Mouse (Mus musculus) Patski (cell line): ENCODE results near the gene 2300002M23Rik. TPM values are rescaled to one million over a fixed set of nuclear protein-coding genes. Genes with fewer than 3 reads are reported as not detected.

ENCODE experiments used
- ATAC-seq: fragments of 100-300 bp; one replicate; pipeline ENCODE4 v1.8.0; 2021
- CTCF ChIA-PET: fragments of 350-600 bp; sonication (Branson Sonifier 250); formaldehyde crosslinking; loops from one replicate; lab custom pipeline; 2022; ENCODE audit warnings: inconsistent platforms; lab: Charles Lee
- POLR2A ChIA-PET: fragments of 350-600 bp; sonication (Branson Sonifier 250); formaldehyde crosslinking; loops from one replicate; lab custom pipeline; 2022; ENCODE audit warnings: antibody characterized with exemption, inconsistent platforms; lab: Charles Lee
- DNase-seq: peaks from one replicate; pipeline ENCODE4 v3.0.0-alpha.2; 2011; ENCODE audit warnings: low read depth, low spot score
- H3K27me3 ChIP-seq: fragments of 371-371 bp; one replicate; pipeline ENCODE4 v1.5.1; 2021
- CTCF ChIP-seq: fragments of 100-300 bp; IDR thresholded peaks from one replicate; pipeline ENCODE4 v1.5.1; 2021
- in situ Hi-C: fragments of 300-500 bp; cut with MboI; formaldehyde crosslinking; loops from 3 replicates; pipeline ENCODE4 v1.11.1; 2018; ENCODE audit warnings: low pct_unique_long_range_greater_than_20kb, mixed read lengths
- polyA plus RNA-seq: library from polyadenylated mRNA; unstranded; gene quantifications from one replicate; pipeline ENCODE4 v1.2.3, GENCODE M21; 2021

The 2300002M23Rik gene
- polyA plus RNA-seq: not detected

DNA sequence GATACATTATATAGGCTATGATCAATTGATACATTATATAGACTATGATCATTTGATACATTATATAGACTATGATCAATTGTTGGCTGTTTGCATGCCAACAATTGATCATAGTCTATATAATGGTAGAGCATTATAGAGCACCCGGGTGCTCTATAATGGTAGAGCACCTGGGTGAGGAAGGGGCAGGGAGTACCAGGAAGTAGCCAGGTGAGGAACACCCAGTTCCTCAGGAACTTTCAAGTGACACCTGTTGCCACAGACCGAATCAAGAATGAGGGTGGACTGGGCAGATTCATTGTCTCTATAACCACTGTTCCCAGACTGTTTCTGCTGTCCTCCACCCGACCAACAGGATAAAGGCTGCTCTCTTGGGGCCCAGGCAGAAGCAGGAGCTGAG lies at the start of gene 2300002M23Rik:
2300002M23Rik (plus strand) TSS at position 301 of the 400 bp plus-strand sequence.
- CTCF ChIA-PET: interaction anchor here (1.2 kb wide), 2 partner anchors 10 to 12 kb away, joined by 3 to 4 read pairs; no protein-coding TSS in a partner anchor

DNA sequence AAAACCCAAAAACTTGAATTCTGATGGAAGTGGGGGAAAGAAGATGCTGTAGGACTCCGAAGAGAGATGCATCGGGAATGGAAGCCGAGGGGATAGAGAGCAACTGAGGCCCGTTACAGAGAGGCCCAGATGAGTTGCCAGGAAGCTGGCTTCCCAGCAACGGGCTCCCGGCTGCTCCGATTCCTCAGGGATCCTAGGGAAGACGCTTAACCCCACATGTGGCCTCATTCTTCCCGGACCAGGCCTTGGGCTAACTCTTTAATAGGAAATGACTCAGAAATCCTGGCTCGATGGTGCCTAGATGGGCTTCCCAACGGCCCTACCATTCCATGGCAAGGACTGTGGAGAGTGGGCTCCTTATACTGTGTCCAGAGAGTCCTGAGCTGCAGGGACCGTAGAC lies 49.7 kb upstream of the 2300002M23Rik start:
- in situ Hi-C loops: no loop called here
- TF ChIP-seq CTCF: no peak
- no peak for DNase-seq
- POLR2A ChIA-PET: interaction anchor here (0.5 kb wide), 1 partner anchor 1387 kb away, joined by 3 read pairs; no protein-coding TSS in a partner anchor
- no peak for ATAC-seq
- CTCF ChIA-PET: interaction anchor here (1.4 to 1.5 kb wide), 2 partner anchors 13 to 17 kb away, joined by 3 to 5 read pairs; no protein-coding TSS in a partner anchor
- H3K27me3 ChIP-seq: no peaks in the 10 kb centered on the region

More for the DNA sequence above, at the start of gene 2300002M23Rik:
- no peak for TF ChIP-seq CTCF
- ATAC-seq (no peak), DNase-seq (no peak)
- no peaks in the 10 kb centered on the region for H3K27me3 ChIP-seq
- in situ Hi-C loops: no loop called here
- POLR2A ChIA-PET: interaction anchor here (1.1 kb wide), 1 partner anchor 10 kb away, joined by 4 read pairs; no protein-coding TSS in a partner anchor

DNA sequence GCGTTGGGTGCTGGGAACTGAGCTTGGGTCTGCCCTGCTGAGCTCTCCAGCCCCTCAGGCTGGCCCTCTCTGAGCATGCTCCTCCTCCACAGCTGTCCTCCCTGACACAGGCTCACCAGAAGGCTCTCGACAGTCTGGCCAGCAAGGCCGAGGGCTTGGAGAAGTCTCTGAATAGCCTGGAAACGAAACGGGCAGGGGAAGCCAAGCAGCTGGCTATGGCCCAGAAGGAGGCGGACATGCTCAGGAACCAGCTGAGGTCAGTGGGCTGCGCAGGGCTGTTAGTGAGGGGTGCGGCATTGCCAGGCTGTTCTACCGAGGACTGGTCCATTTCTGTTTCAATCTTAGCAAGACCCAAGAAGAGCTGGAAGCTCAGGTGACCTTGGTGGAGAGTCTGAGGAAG lies 42.9 kb upstream of the 2300002M23Rik start:
- no peak for TF ChIP-seq CTCF
- in situ Hi-C loops: no loop called here
- DNase-seq: no peak
- ATAC-seq: no peak
- H3K27me3 ChIP-seq: no peaks in the 10 kb centered on the region
- ChIA-PET POLR2A (no interaction called here), CTCF (interaction anchor here (2.2 kb wide), 1 partner anchor 11 kb away, joined by 5 read pairs; no protein-coding TSS in a partner anchor)

DNA sequence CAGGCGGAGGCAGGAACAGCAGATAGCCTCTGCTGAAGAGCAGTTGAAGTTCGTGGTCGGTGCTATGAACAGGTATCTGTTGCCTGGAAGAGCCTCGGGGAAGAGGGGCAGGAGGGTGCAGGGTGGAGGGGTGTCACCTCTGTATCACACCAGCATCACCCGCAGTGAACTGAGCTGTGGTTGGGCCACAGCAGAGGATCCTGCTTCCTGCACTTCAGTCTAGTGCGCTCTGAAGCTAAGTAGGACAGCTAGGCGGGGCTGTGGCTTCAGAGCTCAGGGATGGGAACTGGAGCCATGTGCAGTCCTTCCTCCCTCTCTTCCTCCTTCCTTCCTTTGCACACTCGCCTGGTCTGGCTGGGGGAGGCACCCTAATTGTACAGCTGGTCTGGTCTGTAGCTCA lies 40.6 kb upstream of the 2300002M23Rik start:
- no peak for ATAC-seq
- ChIA-PET POLR2A (no interaction called here), CTCF (no interaction called here)
- no peak for TF ChIP-seq CTCF
- no peaks in the 10 kb centered on the region for H3K27me3 ChIP-seq
- DNase-seq: no peak
- in situ Hi-C loops: no loop called here

DNA sequence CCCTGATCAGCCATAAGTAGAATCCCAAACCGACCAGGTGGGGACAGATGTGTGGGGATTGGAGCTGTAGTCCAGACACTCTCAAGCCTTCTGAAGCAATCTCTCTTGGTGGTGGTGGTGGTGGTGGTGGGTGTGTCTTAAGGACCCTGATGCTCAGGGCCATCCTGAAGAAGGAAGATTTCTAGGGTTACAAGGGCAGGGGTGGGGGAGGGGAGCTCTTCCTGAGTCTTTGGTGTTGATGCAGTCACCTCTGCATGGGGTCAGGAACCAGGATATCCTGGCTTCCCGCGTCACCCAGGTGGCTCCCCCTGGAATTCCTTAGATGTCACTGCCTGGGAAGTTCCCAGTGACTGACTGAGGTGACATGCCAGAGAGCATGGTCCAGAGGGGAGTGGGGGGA lies 34.9 kb upstream of the 2300002M23Rik start:
- CTCF ChIA-PET: interaction anchor here (4.3 kb wide), 1 partner anchor 12 kb away, joined by 34 read pairs; no protein-coding TSS in a partner anchor
- POLR2A ChIA-PET: no interaction called here
- no peak for DNase-seq
- TF ChIP-seq CTCF: no peak
- in situ Hi-C loops: no loop called here
- no peak for ATAC-seq
- H3K27me3 ChIP-seq: no peaks in the 10 kb centered on the region

DNA sequence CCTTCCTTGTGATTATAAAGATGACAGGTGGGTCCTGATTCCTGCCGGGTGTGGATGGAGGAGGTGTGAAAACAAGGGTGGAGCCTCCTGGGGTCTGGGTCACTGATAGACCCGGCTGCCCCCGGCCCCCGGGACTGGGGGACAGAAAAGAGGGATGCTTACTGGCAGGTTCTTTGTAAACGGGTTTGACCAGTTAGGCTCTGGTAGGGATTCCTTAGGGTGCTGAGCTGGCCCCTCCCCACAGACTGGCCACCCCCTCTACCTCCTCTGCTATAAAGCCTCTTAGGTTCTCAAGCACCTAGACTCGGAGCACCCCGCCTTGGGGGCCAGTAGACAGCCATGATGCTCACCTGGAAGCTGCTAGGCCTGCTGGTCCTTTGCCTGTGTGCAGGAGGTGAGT lies 34.3 kb upstream of the 2300002M23Rik start, which contains the start of gene Psors1c2:
Psors1c2 (plus strand) TSS at position 301 of the 400 bp plus-strand sequence.
- ChIA-PET POLR2A (no interaction called here), CTCF (interaction anchor here (4.3 kb wide), 1 partner anchor 12 kb away, joined by 34 read pairs; no protein-coding TSS in a partner anchor)
- DNase-seq (no peak), ATAC-seq (no peak)
- in situ Hi-C loops: no loop called here
- no peaks in the 10 kb centered on the region for H3K27me3 ChIP-seq
- no peak for TF ChIP-seq CTCF

DNA sequence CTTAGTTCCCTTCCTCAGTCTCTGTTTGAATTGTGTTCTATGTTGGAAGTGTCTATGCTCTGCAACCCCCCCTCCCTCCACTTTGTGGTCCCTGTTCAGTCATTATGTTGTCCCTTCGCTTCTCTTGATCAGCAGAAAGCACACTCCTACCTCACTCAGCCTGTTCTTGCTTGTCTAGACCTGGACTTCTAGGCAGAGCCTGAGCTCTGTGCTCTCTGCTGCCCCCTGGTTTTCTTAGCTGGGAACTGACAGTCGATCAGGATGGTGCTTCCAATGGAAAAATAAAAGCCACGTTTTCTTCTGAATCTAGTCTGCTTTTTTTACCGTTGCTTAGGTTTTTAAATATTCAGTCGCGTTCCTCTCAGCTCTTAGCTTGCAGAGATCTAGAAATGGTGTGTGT lies 32.9 kb upstream of the 2300002M23Rik start:
- TF ChIP-seq CTCF: no peak

DNA sequence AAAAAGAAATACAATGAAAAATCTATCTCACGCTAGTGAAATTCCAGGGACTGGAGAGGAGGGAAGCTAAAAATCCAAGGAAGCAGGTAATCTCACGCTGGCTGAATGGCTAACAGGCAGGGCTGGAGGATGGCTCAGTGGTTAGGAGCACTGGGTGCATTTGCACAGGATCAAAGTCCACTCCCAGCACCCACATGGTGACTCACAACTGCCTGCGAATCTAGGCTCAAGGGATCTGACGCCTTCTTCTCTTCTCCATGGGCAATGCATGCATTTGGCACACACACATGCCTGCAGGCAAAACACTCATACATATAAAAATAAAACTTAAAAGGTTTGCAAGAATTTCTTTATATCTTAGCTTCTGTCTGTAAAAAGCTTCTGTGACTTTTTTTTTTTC lies 29.8 kb upstream of the 2300002M23Rik start:
- TF ChIP-seq CTCF: no peak
- in situ Hi-C loops: no loop called here
- CTCF ChIA-PET: no interaction called here
- no peaks in the 10 kb centered on the region for H3K27me3 ChIP-seq
- DNase-seq (no peak), ATAC-seq (no peak)
- POLR2A ChIA-PET: no interaction called here

More for the DNA sequence above, 32.9 kb upstream of the 2300002M23Rik start:
- ATAC-seq (peak; percentile 87), DNase-seq (no peak)
- POLR2A ChIA-PET: interaction anchor here (1.1 kb wide), 1 partner anchor 584 kb away, joined by 4 read pairs; no protein-coding TSS in a partner anchor
- CTCF ChIA-PET: interaction anchor here (0.6 to 4.3 kb wide), 16 partner anchors 10 to 51 kb away, joined by 3 to 34 read pairs (median 6); partner anchors contain the start of genes Cdsn and Tcf19
- in situ Hi-C loops: no loop called here
- no peaks in the 10 kb centered on the region for H3K27me3 ChIP-seq

DNA sequence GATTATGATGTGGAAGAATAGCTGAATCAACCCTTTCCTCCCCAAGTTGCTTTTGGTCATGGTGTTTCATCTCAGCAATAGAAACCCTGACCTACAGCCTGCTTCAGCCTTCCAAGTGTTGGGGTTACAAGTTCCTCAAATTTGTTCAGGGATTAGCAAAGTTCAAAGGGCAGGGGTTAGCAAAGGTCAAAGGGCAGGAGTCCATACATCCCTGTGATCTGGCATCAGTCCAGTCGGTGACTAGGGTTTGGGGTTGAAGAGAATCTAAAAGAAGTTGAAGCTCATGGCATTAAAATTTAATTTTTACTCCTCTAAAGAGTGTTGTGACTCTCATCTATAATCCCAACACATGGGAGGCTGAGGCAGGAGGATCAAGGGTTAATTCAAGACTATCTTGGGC lies 28.8 kb upstream of the 2300002M23Rik start:
- ATAC-seq (no peak), DNase-seq (no peak)
- ChIA-PET POLR2A (no interaction called here), CTCF (interaction anchor here (1.4 kb wide), 1 partner anchor 19 kb away, joined by 3 read pairs; no protein-coding TSS in a partner anchor)
- in situ Hi-C loops: no loop called here
- no peak for TF ChIP-seq CTCF
- H3K27me3 ChIP-seq: no peaks in the 10 kb centered on the region

DNA sequence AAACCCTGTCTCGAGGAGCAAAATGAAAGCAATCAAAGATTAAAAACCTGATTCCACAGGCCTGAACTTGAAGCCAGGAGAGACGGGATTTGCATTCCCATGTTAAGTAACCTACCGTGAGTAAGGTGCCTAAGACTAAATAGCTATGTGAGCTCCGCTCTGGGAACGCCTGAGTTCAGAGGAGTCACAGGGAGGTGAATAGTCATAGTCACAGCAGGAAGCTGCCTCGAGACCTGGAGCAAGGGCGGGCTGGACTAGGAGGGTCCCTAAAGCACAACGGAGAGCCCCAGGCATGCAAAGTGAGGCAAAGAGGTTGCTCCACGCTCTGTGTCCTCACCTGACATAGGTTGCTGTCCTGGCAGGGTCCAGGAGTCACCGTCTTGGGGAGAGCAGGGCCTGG lies 27.7 kb upstream of the 2300002M23Rik start:
- no peak for ATAC-seq
- CTCF ChIA-PET: interaction anchor here (1.4 kb wide), 1 partner anchor 18 kb away, joined by 3 read pairs; no protein-coding TSS in a partner anchor
- no peak for DNase-seq
- in situ Hi-C loops: no loop called here
- POLR2A ChIA-PET: no interaction called here
- no peaks in the 10 kb centered on the region for H3K27me3 ChIP-seq
- TF ChIP-seq CTCF: no peak

DNA sequence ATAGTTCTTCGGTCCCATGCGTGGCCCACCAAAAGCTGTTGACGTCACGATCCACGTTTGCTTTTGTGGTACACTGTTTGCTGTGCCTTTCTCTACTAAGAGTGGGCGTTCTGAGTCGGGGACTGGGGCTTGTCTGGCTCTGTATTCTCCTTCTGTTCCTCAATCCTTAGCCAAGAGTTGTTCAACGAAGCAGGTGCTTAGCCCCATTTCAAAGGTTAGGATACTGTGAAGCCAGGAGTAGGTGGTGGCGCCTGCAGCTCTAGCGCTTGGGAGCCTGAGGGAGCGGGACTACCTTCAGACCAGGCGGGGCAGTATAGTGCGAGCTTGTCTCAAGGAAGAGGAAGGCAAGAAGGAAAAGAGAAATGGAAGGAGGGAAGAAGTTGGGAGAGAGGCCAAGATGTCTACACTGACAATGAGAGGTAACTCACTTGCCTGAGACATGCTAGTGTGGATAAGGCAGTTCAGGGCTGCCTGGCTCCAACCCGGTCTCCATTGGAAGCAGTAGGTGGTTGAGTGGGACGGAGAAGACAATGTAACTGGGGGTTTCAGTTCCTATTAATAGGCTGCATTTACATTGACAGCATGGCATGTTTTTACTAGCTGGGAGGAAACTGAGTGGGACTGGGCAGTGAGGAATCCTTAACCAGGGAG lies 24.4 kb upstream of the 2300002M23Rik start:
- H3K27me3 ChIP-seq: no peaks in the 10 kb centered on the region
- DNase-seq (no peak), ATAC-seq (no peak)
- CTCF ChIA-PET: interaction anchor here (1.4 to 4.9 kb wide), 5 partner anchors 9 to 36 kb away, joined by 3 to 34 read pairs (median 16); partner anchors contain the start of gene Psors1c2
- no peak for TF ChIP-seq CTCF
- in situ Hi-C loops: loop anchor here (5.0 kb wide), 1 partner anchor 34 kb away; no protein-coding TSS in a partner anchor
- POLR2A ChIA-PET: no interaction called here
